Mouse (Mus musculus) heart, postnatal 36 days (tissue): ENCODE measurements around the gene Glb1l2. TPM values are rescaled to one million over a fixed set of nuclear protein-coding genes. Genes with fewer than 3 reads are reported as not detected.

Experiments used
- DNase-seq, 2 experiments: peaks; one replicate each; pipeline ENCODE4 v3.0.0; 2021 to 2022
- intact Hi-C: fragments of 180-260 bp; cut with DNase I; formaldehyde crosslinking; loops from one replicate; pipeline ENCODE4 v1.15.1; 2025
- total RNA-seq, 2 experiments: library from RNA; stranded (reverse); gene quantifications; 2 replicates each; pipeline ENCODE4 v1.2.3; 2021

Glb1l2 gene
- total RNA-seq, 2 experiments from 2014 or later = 0.16 to 0.56 TPM

GRCm38 (mm10) chr9:26733986-26734385 lies 72.3 kb downstream of the Glb1l2 start:
- DNase-seq = no peak
- intact Hi-C loops = no loop called here

GRCm38 (mm10) chr9:26733206-26733891 lies 72.9 kb downstream of the Glb1l2 start, which contains the start of gene B3gat1:
Gene B3gat1, plus strand, starts transcription at chr9:26733728.
- intact Hi-C loops = no loop called here
- DNase-seq = no peak

- no peak for DNase-seq
- intact Hi-C loops = no loop called here
Measured at GRCm38 (mm10) chr9:26728556-26728955, 77.7 kb downstream of the Glb1l2 start.

- no peak for DNase-seq
- intact Hi-C loops = no loop called here
Measured at GRCm38 (mm10) chr9:26727445-26727844, 78.8 kb downstream of the Glb1l2 start.

- no peak for DNase-seq
- intact Hi-C loops = no loop called here
Measured at GRCm38 (mm10) chr9:26725709-26726108, 80.6 kb downstream of the Glb1l2 start.

- DNase-seq = no peak
- intact Hi-C loops = no loop called here
Measured at GRCm38 (mm10) chr9:26721771-26722170, 84.5 kb downstream of the Glb1l2 start.

GRCm38 (mm10) chr9:26718388-26718787 lies 87.9 kb downstream of the Glb1l2 start:
- DNase-seq = no peak
- intact Hi-C loops = no loop called here

Other genes starting within 250 kb of the Glb1l2 start
- gene B3gat1, start 72.7 kb downstream of the Glb1l2 start, total RNA-seq = not detected
- not detected for gene Glb1l3, start 54.4 kb upstream of the Glb1l2 start, total RNA-seq
- gene Gm1110, start 116.6 kb upstream of the Glb1l2 start, total RNA-seq = not detected
- gene Acad8, start 193.1 kb upstream of the Glb1l2 start, total RNA-seq = 10 to 100 TPM; 60.0 to 61.0 TPM
- gene Thyn1, start 193.2 kb upstream of the Glb1l2 start, total RNA-seq = 10 to 100 TPM; 22.6 to 27.6 TPM
- 10 to 100 TPM; 30.5 to 32.2 TPM for gene Vps26b, start 223.6 kb upstream of the Glb1l2 start, total RNA-seq
- 10 to 100 TPM; 10.7 to 11.4 TPM for gene Ncapd3, start 223.7 kb upstream of the Glb1l2 start, total RNA-seq